Mouse (Mus musculus) neural tube, embryonic 13.5 days (tissue): Measurements from ENCODE around the gene Plcl2. TPM values are rescaled to one million over a fixed set of nuclear protein-coding genes. Genes with fewer than 3 reads are reported as not detected.
"Not testable (repeated sequence)": the region's sequence is repeated elsewhere in the genome, so short reads cannot be mapped to it uniquely, and the experiment has no call there.

Experiments
- ATAC-seq: fragments of 200-750 bp; cut with Nextera tagmentation; 2 replicates; pipeline ENCODE4 v1.8.0; 2017; ENCODE audit warnings: low read depth, mild to moderate bottlenecking, moderate TSS enrichment, moderate library complexity
- H3K27ac ChIP-seq: fragments of 300-500 bp; sonication (generic); replicated peaks from 2 replicates; pipeline ENCODE4 v1.5.1; 2015; ENCODE audit warnings: moderate library complexity, mild to moderate bottlenecking, inconsistent platforms
- H3K27me3 ChIP-seq: fragments of 300-500 bp; sonication (generic); 2 replicates; pipeline ENCODE4 v1.6.1; 2015; ENCODE audit warnings: mild to moderate bottlenecking, inconsistent platforms
- H3K36me3 ChIP-seq: fragments of 300-500 bp; sonication (generic); 2 replicates; pipeline ENCODE4 v1.6.1; 2015; ENCODE audit warnings: mild to moderate bottlenecking, inconsistent platforms
- H3K4me1 ChIP-seq: fragments of 300-500 bp; sonication (generic); replicated peaks from 2 replicates; pipeline ENCODE4 v1.6.1; 2015; ENCODE audit warnings: inconsistent platforms
- H3K4me2 ChIP-seq: fragments of 300-500 bp; sonication (generic); 2 replicates; pipeline ENCODE4 v1.6.1; 2015; ENCODE audit warnings: inconsistent platforms, mild to moderate bottlenecking, moderate library complexity
- H3K4me3 ChIP-seq: fragments of 300-500 bp; sonication (generic); 2 replicates; pipeline ENCODE4 v1.5.1; 2015; ENCODE audit warnings: mild to moderate bottlenecking, inconsistent platforms
- H3K9ac ChIP-seq: fragments of 300-500 bp; sonication (generic); 2 replicates; pipeline ENCODE4 v1.6.1; 2015; ENCODE audit warnings: moderate library complexity, mild to moderate bottlenecking, inconsistent platforms
- H3K9me3 ChIP-seq: fragments of 300-500 bp; sonication (generic); 2 replicates; pipeline ENCODE4 v1.6.1; 2016; ENCODE audit warnings: inconsistent platforms
- WGBS: fragments of 180-500 bp; shearing (Covaris S2); methylation state at CpG from one replicate; pipeline ENCODE4 v1.1.7; 2015; 5-methylcytosine and 5-hydroxymethylcytosine counted together
- polyA plus RNA-seq: library from polyadenylated mRNA; unstranded; fragments of >200 nt; fragmentation: Nextera tagmentation; extraction: Ambion mirVana; gene quantifications from 2 replicates; pipeline ENCODE4 v1.2.1, GENCODE M21; 2015

Plcl2 gene
- polyA plus RNA-seq, 1 experiment from 2014 or later = 7.8 TPM

DNA sequence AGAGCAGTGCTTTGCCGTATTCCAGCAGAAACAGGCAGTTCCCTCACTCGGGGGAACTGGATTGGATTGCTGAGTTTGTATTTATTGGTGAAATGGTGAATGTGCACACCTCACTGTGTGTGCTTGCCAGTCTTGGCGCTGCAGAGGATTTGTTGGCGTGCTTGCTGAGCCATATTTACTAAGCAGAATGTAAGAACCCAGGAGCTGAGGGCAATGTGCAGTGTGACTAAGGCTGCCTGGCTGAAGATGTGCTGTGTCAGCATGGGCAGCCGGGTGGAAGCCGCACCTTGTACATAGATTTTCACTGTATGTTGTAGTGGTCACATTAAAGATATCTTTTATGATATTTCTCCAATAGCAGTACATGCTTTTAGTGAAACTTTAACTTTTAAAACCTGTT is 178.9 kb downstream of the Plcl2 start:
- Histone ChIP-seq H3K9ac (no peak overlapping the region), H3K36me3 (peaks cover 21% of the 10 kb centered on the region), H3K27ac (no peak overlapping the region), H3K4me1 (peaks cover 4% of the 10 kb centered on the region; the same call in 1 of the 2 replicates), H3K9me3 (no peaks in the 10 kb centered on the region), H3K27me3 (no peaks in the 10 kb centered on the region), H3K4me2 (no peak overlapping the region), H3K4me3 (no peak overlapping the region)
- 78% methylated on average over 6 of the region's 6 CpGs for WGBS
- ATAC-seq = no peak

GRCm38 (mm10) chr17:50698410-50698809 is 189.2 kb downstream of the Plcl2 start:
- not testable (repeated sequence) for H3K27ac ChIP-seq, H3K9ac ChIP-seq, H3K9me3 ChIP-seq, H3K4me1 ChIP-seq, H3K36me3 ChIP-seq
- H3K4me2 ChIP-seq = peak overlapping the region; percentile 52
- whole genome bisulfite sequencing = 3% methylated on average over 39 of the region's 39 CpGs
- peaks cover 11% of the 10 kb centered on the region for H3K27me3 ChIP-seq
- ATAC-seq = peak; percentile 71; the same call in 1 of the 2 replicates
- peak overlapping the region; percentile 24 for H3K4me3 ChIP-seq

GRCm38 (mm10) chr17:50710497-50711222 is 201.5 kb downstream of the Plcl2 start:
- Histone ChIP-seq H3K4me1 (peaks cover 11% of the 10 kb centered on the region; the same call in 1 of the 2 replicates), H3K4me2 (no peak overlapping the region), H3K27ac (no peak overlapping the region), H3K9ac (no peak overlapping the region), H3K27me3 (no peaks in the 10 kb centered on the region), H3K9me3 (peaks cover 11% of the 10 kb centered on the region; the same call in 1 of the 2 replicates), H3K36me3 (no peaks in the 10 kb centered on the region), H3K4me3 (no peak overlapping the region)
- ATAC-seq = peak; percentile 87
- WGBS = 38% methylated on average over 7 of the region's 7 CpGs

DNA sequence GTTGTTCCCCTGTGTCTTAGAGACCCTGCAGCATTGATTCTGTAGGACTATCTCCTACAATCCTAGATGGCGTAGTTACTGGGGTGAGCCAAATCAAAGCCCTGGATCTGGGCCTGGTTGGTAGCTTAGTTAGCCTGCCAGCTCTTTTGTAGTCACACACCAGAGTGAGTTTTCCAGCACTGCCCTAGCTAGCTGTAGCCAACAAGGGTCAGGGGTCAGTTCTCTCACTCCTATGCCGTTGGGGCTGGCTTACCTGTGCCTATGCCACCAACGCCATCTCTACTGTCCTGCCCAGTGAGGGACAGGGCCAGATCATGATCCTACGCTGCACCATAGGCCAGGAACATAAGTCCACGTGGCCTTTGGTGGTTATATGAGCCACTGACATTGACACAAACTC is 208.4 kb downstream of the Plcl2 start:
- no peak for ATAC-seq
- 86% methylated on average over 5 of the region's 5 CpGs for WGBS
- Histone ChIP-seq H3K4me2 (no peak overlapping the region), H3K4me3 (no peak overlapping the region), H3K9ac (no peak overlapping the region), H3K27ac (no peak overlapping the region), H3K36me3 (no peaks in the 10 kb centered on the region), H3K27me3 (no peaks in the 10 kb centered on the region), H3K4me1 (no peaks in the 10 kb centered on the region), H3K9me3 (peaks cover 15% of the 10 kb centered on the region)

- H3K9me3 ChIP-seq = no peaks in the 10 kb centered on the region
- no peak overlapping the region for H3K27ac ChIP-seq
- WGBS = 78% methylated on average over 2 of the region's 2 CpGs
- no peak overlapping the region for H3K4me3 ChIP-seq
- H3K4me1 ChIP-seq = no peaks in the 10 kb centered on the region
- no peaks in the 10 kb centered on the region for H3K36me3 ChIP-seq
- no peak overlapping the region for H3K4me2 ChIP-seq
- H3K27me3 ChIP-seq = no peaks in the 10 kb centered on the region
- no peak for ATAC-seq
- H3K9ac ChIP-seq = no peak overlapping the region
These were observed 215.2 kb downstream of the Plcl2 start for GRCm38 (mm10) chr17:50724376-50724775.

- Histone ChIP-seq H3K36me3 (no peaks in the 10 kb centered on the region), H3K4me2 (no peak overlapping the region), H3K9me3 (no peaks in the 10 kb centered on the region), H3K4me3 (no peak overlapping the region), H3K27me3 (no peaks in the 10 kb centered on the region), H3K27ac (no peak overlapping the region), H3K4me1 (no peaks in the 10 kb centered on the region), H3K9ac (no peak overlapping the region)
- 82% methylated on average over 2 of the region's 2 CpGs for WGBS
- no peak for ATAC-seq
These were observed 217.1 kb downstream of the Plcl2 start for GRCm38 (mm10) chr17:50726265-50726664.

DNA sequence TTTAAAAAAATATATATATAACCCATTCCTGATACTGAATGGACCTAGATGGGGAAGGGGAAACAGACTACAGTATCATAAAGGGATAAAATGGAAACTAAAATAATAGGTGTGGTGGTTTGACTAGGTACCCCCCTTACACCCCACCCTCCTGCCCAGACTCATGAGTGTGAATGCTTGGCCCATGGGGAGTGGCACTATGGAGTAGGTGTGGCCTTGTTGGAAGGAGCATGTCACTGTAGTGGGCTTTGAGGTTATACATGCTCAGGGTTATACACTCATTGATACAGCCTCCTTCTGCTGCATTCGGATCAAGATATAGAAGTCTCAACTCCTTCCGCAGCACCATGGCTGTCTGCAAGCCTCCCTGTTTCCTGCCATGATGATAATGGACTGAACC is 219.8 kb downstream of the Plcl2 start:
- Histone ChIP-seq H3K4me3 (no peak overlapping the region), H3K36me3 (no peaks in the 10 kb centered on the region), H3K4me1 (no peaks in the 10 kb centered on the region), H3K9ac (no peak overlapping the region), H3K9me3 (no peaks in the 10 kb centered on the region), H3K27me3 (no peaks in the 10 kb centered on the region), H3K27ac (no peak overlapping the region), H3K4me2 (no peak overlapping the region)
- WGBS = 87% methylated on average over 2 of the region's 2 CpGs
- ATAC-seq = no peak

- no peak for ATAC-seq
These were observed 220.4 kb downstream of the Plcl2 start for GRCm38 (mm10) chr17:50729577-50729976.

DNA sequence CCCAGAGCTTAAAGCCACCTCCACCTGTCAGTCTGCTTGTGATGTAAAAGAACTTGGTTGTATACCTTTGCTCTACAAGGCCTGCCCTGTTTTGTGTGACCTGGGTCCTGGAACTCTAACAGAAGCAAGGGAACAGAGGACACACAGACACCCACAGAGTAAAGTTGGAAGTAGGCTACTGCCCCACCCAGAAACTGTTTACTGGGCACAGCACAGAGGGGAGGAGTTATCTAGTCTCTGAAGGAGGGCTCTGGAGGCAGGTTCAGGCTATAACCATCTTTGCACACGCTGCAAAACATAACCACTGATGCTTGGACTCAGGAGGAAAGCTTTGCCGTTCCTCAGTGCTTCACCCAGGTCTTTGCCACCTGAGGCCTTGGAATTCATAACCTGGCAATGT is 221.7 kb downstream of the Plcl2 start:
- H3K4me3 ChIP-seq = no peak overlapping the region
- no peak for ATAC-seq
- no peak overlapping the region for H3K4me2 ChIP-seq
- H3K36me3 ChIP-seq = no peaks in the 10 kb centered on the region
- H3K27me3 ChIP-seq = no peaks in the 10 kb centered on the region
- H3K4me1 ChIP-seq = peaks cover 3% of the 10 kb centered on the region
- H3K9ac ChIP-seq = no peak overlapping the region
- 79% methylated on average over 2 of the region's 2 CpGs for WGBS
- no peaks in the 10 kb centered on the region for H3K9me3 ChIP-seq
- no peak overlapping the region for H3K27ac ChIP-seq

More at GRCm38 (mm10) chr17:50729577-50729976, 220.4 kb downstream of the Plcl2 start:
- Histone ChIP-seq H3K36me3 (no peaks in the 10 kb centered on the region), H3K9me3 (no peaks in the 10 kb centered on the region), H3K4me2 (no peak overlapping the region), H3K9ac (no peak overlapping the region), H3K27me3 (no peaks in the 10 kb centered on the region), H3K4me3 (no peak overlapping the region), H3K4me1 (no peaks in the 10 kb centered on the region), H3K27ac (no peak overlapping the region)
- whole genome bisulfite sequencing = 92% methylated on average over 6 of the region's 6 CpGs

- H3K27ac ChIP-seq = no peak overlapping the region
- no peak overlapping the region for H3K4me3 ChIP-seq
- no peak for ATAC-seq
- H3K27me3 ChIP-seq = no peaks in the 10 kb centered on the region
- no peaks in the 10 kb centered on the region for H3K36me3 ChIP-seq
- no peak overlapping the region for H3K9ac ChIP-seq
- peaks cover 10% of the 10 kb centered on the region for H3K4me1 ChIP-seq
- H3K4me2 ChIP-seq = no peak overlapping the region
- WGBS = 89% methylated on average over 5 of the region's 5 CpGs
- H3K9me3 ChIP-seq = no peaks in the 10 kb centered on the region
These were observed 222.7 kb downstream of the Plcl2 start for GRCm38 (mm10) chr17:50731876-50732275.

DNA sequence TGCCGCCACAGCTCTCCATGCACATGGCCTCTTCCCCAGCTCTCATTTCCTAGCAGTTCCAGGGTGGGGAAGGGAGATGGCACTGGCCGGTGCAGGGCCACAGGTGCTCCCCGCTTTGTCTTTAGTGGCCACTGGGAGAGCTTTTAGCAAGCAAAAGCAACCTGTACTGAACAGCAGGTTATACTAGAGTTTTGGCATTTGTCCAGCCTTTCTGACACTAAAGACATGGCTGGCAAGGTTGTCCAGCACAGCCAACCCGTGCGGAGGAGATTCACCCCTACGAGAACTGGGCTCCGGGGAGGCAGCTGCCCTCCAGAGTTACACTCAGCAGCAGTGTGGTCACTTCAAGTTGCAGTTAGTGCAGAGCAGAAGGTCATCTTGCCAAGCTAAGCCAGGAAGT is 224.2 kb downstream of the Plcl2 start:
- Histone ChIP-seq H3K9me3 (no peaks in the 10 kb centered on the region), H3K36me3 (no peaks in the 10 kb centered on the region), H3K4me3 (no peak overlapping the region), H3K4me1 (peaks cover 10% of the 10 kb centered on the region), H3K27ac (no peak overlapping the region), H3K4me2 (no peak overlapping the region), H3K9ac (no peak overlapping the region), H3K27me3 (no peaks in the 10 kb centered on the region)
- no peak for ATAC-seq
- WGBS = 92% methylated on average over 7 of the region's 7 CpGs

DNA sequence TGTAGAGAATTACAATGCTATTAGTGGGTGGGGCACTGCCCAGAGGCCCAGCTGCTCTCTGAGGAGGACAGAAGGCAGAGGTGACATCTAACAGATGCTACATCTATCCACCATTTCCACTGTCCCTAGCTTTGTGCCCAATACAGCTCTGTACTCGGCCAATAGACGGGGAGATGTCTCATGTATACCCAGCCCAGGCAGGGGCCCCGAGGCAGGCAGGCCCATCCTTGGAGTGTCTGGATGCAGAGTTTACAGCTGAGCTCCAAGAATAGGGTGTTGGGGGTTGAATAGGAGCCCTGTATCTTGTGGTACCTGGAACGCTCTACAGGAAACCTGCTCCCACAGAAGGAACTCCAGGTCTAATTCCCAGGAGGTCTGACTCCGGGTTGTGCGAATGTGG is 225.6 kb downstream of the Plcl2 start:
- no peaks in the 10 kb centered on the region for H3K36me3 ChIP-seq
- H3K9ac ChIP-seq = no peak overlapping the region
- H3K4me2 ChIP-seq = no peak overlapping the region
- no peaks in the 10 kb centered on the region for H3K9me3 ChIP-seq
- H3K4me1 ChIP-seq = peaks cover 10% of the 10 kb centered on the region
- H3K4me3 ChIP-seq = no peak overlapping the region
- H3K27me3 ChIP-seq = no peaks in the 10 kb centered on the region
- H3K27ac ChIP-seq = no peak overlapping the region
- ATAC-seq = no peak
- 84% methylated on average over 6 of the region's 6 CpGs for WGBS

DNA sequence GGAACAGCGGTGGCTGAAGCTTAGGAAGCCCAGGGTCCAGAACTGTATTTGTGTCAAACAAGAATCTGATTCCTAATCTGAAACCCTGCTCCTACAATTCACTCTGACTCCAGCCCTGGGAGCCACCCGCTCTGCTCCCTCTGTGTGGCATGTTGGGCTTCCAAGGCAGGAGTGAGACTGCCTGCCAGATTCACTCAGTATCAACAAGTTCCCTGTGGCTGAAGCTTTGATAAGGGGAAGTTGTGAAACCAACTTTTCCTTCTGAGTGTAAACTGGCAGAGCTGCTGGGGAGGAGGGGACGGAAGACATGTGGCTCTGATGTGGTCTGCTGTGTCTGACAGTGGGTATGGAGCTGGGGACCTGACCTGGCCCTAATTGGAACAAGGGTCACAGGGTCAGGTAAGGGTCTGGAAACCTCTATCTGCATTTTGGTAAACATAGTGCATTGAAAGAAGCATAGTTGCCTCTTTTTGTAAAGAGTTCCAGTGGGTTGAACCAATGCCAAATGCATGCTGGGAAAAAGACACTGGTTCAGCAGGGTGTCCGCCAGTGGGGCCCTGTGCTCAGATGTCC is 226.3 kb downstream of the Plcl2 start:
- Histone ChIP-seq H3K4me1 (peaks cover 10% of the 10 kb centered on the region), H3K27ac (no peak overlapping the region), H3K9me3 (no peaks in the 10 kb centered on the region), H3K27me3 (no peaks in the 10 kb centered on the region), H3K4me2 (no peak overlapping the region), H3K36me3 (no peaks in the 10 kb centered on the region), H3K9ac (no peak overlapping the region), H3K4me3 (no peak overlapping the region)
- ATAC-seq = no peak
- WGBS = 89% methylated on average over 4 of the region's 4 CpGs
